28 mouse cellular contexts compared by ENCODE assay signal in genomic region chr8:110276259-110276560, GRCm38 (mm10). TPM values are rescaled to one million over a fixed set of nuclear protein-coding genes. Genes with fewer than 3 reads are reported as not detected.
DNase-seq lines count a peak whose midpoint lies in the region; ATAC-seq and TF ChIP-seq lines count a peak whose summit lies in the region.
"Had no signal": no experiment of that assay in that cellular context is flagged by ENCODE, and none has a peak within 500 bp of the region (broad histone marks: within the 10 kb centered on the region; RNA-seq: fewer than 3 reads in every experiment).

No protein-coding gene starts in this region.

- H3K27ac ChIP-seq in embryonic facial prominence, embryonic 14.5 days (replicated peaks; ENCODE audit: low read depth, low read length) = no peak overlapping the region
- H3K27ac ChIP-seq in embryonic facial prominence, embryonic 10.5 days (replicated peaks) = no peak overlapping the region
- H3K27ac ChIP-seq in lung, embryonic 14.5 days (ENCODE audit: low read depth) = no peak overlapping the region
- H3K27ac ChIP-seq in forebrain, embryonic 14.5 days (ENCODE audit: low read depth, low read length) = peak overlapping the region; percentile 87
- H3K27ac ChIP-seq in neural tube, embryonic 14.5 days (ENCODE audit: low read depth, low read length) = peak overlapping the region; percentile 40
- H3K27ac ChIP-seq: embryonic facial prominence, embryonic 12.5 days; layer of hippocampus, adult 2 months; midbrain, embryonic 12.5 days had no signal

- DNase-seq in embryonic facial prominence, embryonic 14.5 days (ENCODE audit: low spot score) = peak; percentile 44
- DNase-seq in embryonic facial prominence, embryonic 10.5 days (ENCODE audit: low spot score) = no peak
- DNase-seq in lung, embryonic 14.5 days = peak; percentile 60
- no peak for DNase-seq in lung, adult 2 months
- DNase-seq in forebrain, embryonic 14.5 days (ENCODE audit: low spot score) = peak; percentile 64
- DNase-seq in gastrocnemius, postnatal 25 days = no peak
- no peak for DNase-seq in ovary, adult 18-20 months (ENCODE audit: low spot score)
- DNase-seq: adrenal gland, postnatal 10 days; cerebellum, adult 18-20 months; cerebellum, postnatal 14 days; heart, adult 18-20 months; heart, postnatal 14 days; kidney, postnatal 25 days; lung, postnatal 10 days; right cerebral cortex, adult 18-20 months; thymus, adult 2 months; thymus, postnatal 4 days had no signal

- peaks cover 3% of the 10 kb centered on the region; the same call in 1 of the 2 replicates for H3K4me1 ChIP-seq in embryonic facial prominence, embryonic 14.5 days (ENCODE audit: control insufficient read depth, insufficient read depth, low read length)
- peaks cover 27% of the 10 kb centered on the region for H3K4me1 ChIP-seq in embryonic facial prominence, embryonic 10.5 days
- H3K4me1 ChIP-seq in lung, embryonic 14.5 days (ENCODE audit: insufficient read depth) = no peaks in the 10 kb centered on the region
- H3K4me1 ChIP-seq in lung, adult 2 months (ENCODE audit: control insufficient read depth, insufficient read depth, low read length) = no peaks in the 10 kb centered on the region
- H3K4me1 ChIP-seq in forebrain, embryonic 14.5 days (ENCODE audit: control insufficient read depth, insufficient read depth, low read length) = peaks cover 12% of the 10 kb centered on the region
- H3K4me1 ChIP-seq in neural tube, embryonic 14.5 days (ENCODE audit: control insufficient read depth, insufficient read depth, low read length) = peaks cover 6% of the 10 kb centered on the region; the same call in 1 of the 2 replicates
- H3K4me1 ChIP-seq: heart, embryonic 12.5 days had no signal

- ATAC-seq in embryonic facial prominence, embryonic 14.5 days (ENCODE audit: low read depth) = no peak; the same call in 1 of the 2 replicates
- ATAC-seq in lung, embryonic 14.5 days (ENCODE audit: insufficient read depth) = no peak
- ATAC-seq in forebrain, embryonic 14.5 days = no peak; the same call in 1 of the 2 replicates
- ATAC-seq in neural tube, embryonic 14.5 days (ENCODE audit: low read depth) = no peak
- ATAC-seq: intestine, postnatal 0 days had no signal

- no peak overlapping the region for H3K4me3 ChIP-seq in embryonic facial prominence, embryonic 14.5 days (ENCODE audit: low read depth, low read length)
- no peak overlapping the region for H3K4me3 ChIP-seq in embryonic facial prominence, embryonic 10.5 days
- no peak overlapping the region for H3K4me3 ChIP-seq in lung, embryonic 14.5 days (ENCODE audit: low read depth, low read length)
- no peak overlapping the region for H3K4me3 ChIP-seq in lung, adult 2 months (replicated peaks; ENCODE audit: extremely low read depth, low read depth, low read length)
- H3K4me3 ChIP-seq in forebrain, embryonic 14.5 days (ENCODE audit: low read depth, low read length) = no peak overlapping the region
- H3K4me3 ChIP-seq in neural tube, embryonic 14.5 days (ENCODE audit: low read depth, low read length) = no peak overlapping the region
- H3K4me3 ChIP-seq: embryonic facial prominence, embryonic 12.5 days; erythroblast, embryonic 14.5 days; heart, embryonic 12.5 days; midbrain, embryonic 12.5 days had no signal

- no peak overlapping the region for H3K4me2 ChIP-seq in embryonic facial prominence, embryonic 14.5 days (ENCODE audit: low read depth, low read length)
- no peak overlapping the region for H3K4me2 ChIP-seq in lung, embryonic 14.5 days
- H3K4me2 ChIP-seq in forebrain, embryonic 14.5 days (ENCODE audit: low read length) = peak overlapping the region; percentile 33
- no peak overlapping the region for H3K4me2 ChIP-seq in neural tube, embryonic 14.5 days (ENCODE audit: low read depth, low read length)
- H3K4me2 ChIP-seq: embryonic facial prominence, embryonic 12.5 days; heart, embryonic 12.5 days; midbrain, embryonic 12.5 days had no signal

- 82% methylated on average over 1 of the region's 1 CpGs for WGBS in embryonic facial prominence, embryonic 14.5 days
- 97% methylated on average over 1 of the region's 1 CpGs for WGBS in embryonic facial prominence, embryonic 10.5 days
- 78% methylated on average over 1 of the region's 1 CpGs for WGBS in lung, embryonic 14.5 days
- 85% methylated on average over 1 of the region's 1 CpGs for WGBS in lung, adult 2 months
- WGBS in forebrain, embryonic 14.5 days = 56% methylated on average over 1 of the region's 1 CpGs
- 73% methylated on average over 1 of the region's 1 CpGs for WGBS in neural tube, embryonic 14.5 days

- no peak overlapping the region for H3K9ac ChIP-seq in embryonic facial prominence, embryonic 14.5 days (ENCODE audit: low read depth, low read length)
- H3K9ac ChIP-seq in lung, embryonic 14.5 days = no peak overlapping the region
- H3K9ac ChIP-seq in forebrain, embryonic 14.5 days (ENCODE audit: low read length) = no peak overlapping the region
- no peak overlapping the region for H3K9ac ChIP-seq in neural tube, embryonic 14.5 days (replicated peaks; ENCODE audit: low read depth, low read length)
- H3K9ac ChIP-seq: embryonic facial prominence, embryonic 12.5 days; heart, embryonic 12.5 days; midbrain, embryonic 12.5 days had no signal

- H3K36me3 ChIP-seq in embryonic facial prominence, embryonic 14.5 days (ENCODE audit: control insufficient read depth, insufficient read depth, low read length) = no peaks in the 10 kb centered on the region
- H3K36me3 ChIP-seq in embryonic facial prominence, embryonic 10.5 days (replicated peaks) = no peaks in the 10 kb centered on the region
- no peaks in the 10 kb centered on the region for H3K36me3 ChIP-seq in lung, embryonic 14.5 days (ENCODE audit: insufficient read depth)
- H3K36me3 ChIP-seq in forebrain, embryonic 14.5 days (ENCODE audit: control insufficient read depth, insufficient read depth, low read length) = no peaks in the 10 kb centered on the region
- H3K36me3 ChIP-seq in neural tube, embryonic 14.5 days (ENCODE audit: control insufficient read depth, insufficient read depth, low read length) = no peaks in the 10 kb centered on the region
- H3K36me3 ChIP-seq: embryonic facial prominence, embryonic 12.5 days; heart, embryonic 12.5 days; midbrain, embryonic 12.5 days had no signal

- H3K27me3 ChIP-seq in embryonic facial prominence, embryonic 14.5 days (replicated peaks; ENCODE audit: control insufficient read depth, insufficient read depth, low read length) = no peaks in the 10 kb centered on the region
- H3K27me3 ChIP-seq in embryonic facial prominence, embryonic 10.5 days (replicated peaks; ENCODE audit: low read depth, poor library complexity, severe bottlenecking) = no peaks in the 10 kb centered on the region
- H3K27me3 ChIP-seq in lung, embryonic 14.5 days (ENCODE audit: insufficient read depth, low read length) = no peaks in the 10 kb centered on the region
- H3K27me3 ChIP-seq in forebrain, embryonic 14.5 days (replicated peaks; ENCODE audit: control insufficient read depth, insufficient read depth, low read length) = no peaks in the 10 kb centered on the region
- H3K27me3 ChIP-seq in neural tube, embryonic 14.5 days (ENCODE audit: control insufficient read depth, insufficient read depth, low read length) = no peaks in the 10 kb centered on the region
- H3K27me3 ChIP-seq: embryonic facial prominence, embryonic 12.5 days; heart, embryonic 12.5 days; midbrain, embryonic 12.5 days had no signal

- no peak for TF ChIP-seq CTCF in lung, embryonic 14.5 days (IDR thresholded peaks at IDR 0.05; ENCODE audit: low read depth)
- no peak for TF ChIP-seq CTCF in lung, adult 2 months (IDR thresholded peaks at IDR 0.05; ENCODE audit: insufficient read depth, low read length)

- H3K9me3 ChIP-seq in embryonic facial prominence, embryonic 14.5 days (ENCODE audit: control insufficient read depth, low read length) = no peaks in the 10 kb centered on the region
- no peaks in the 10 kb centered on the region for H3K9me3 ChIP-seq in embryonic facial prominence, embryonic 10.5 days
- H3K9me3 ChIP-seq in lung, embryonic 14.5 days (ENCODE audit: low read depth, low read length) = no peaks in the 10 kb centered on the region
- H3K9me3 ChIP-seq in forebrain, embryonic 14.5 days (replicated peaks; ENCODE audit: control insufficient read depth, low read length) = no peaks in the 10 kb centered on the region
- no peaks in the 10 kb centered on the region for H3K9me3 ChIP-seq in neural tube, embryonic 14.5 days (ENCODE audit: control insufficient read depth, low read length)
- H3K9me3 ChIP-seq: embryonic facial prominence, embryonic 12.5 days; heart, embryonic 12.5 days; midbrain, embryonic 12.5 days had no signal

- TF ChIP-seq POLR2A in lung, adult 2 months (IDR thresholded peaks at IDR 0.05; ENCODE audit: borderline replicate concordance, extremely low read depth, low read depth, low read length) = no peak

RNA-seq across cellular contexts. Expression of gene Hydin, which starts 9.4 kb away (rescaled TPM):
- 0.25 and 0.32 TPM in 2 replicates for polyA plus RNA-seq in embryonic facial prominence, embryonic 14.5 days (2014; fragmentation: Nextera tagmentation; extraction: Ambion mirVana)
- polyA plus RNA-seq in embryonic facial prominence, embryonic 10.5 days (2016; fragmentation: Nextera tagmentation; extraction: Ambion mirVana) = 0.04 and 0.14 TPM in 2 replicates
- 0.12 and 0.18 TPM in 2 replicates for polyA plus RNA-seq in lung, embryonic 14.5 days (2014; fragmentation: Nextera tagmentation; extraction: Ambion mirVana)
- 2.2 and 2.6 TPM in 2 replicates for polyA plus RNA-seq in lung, adult 2 months (2012; rRNA removed)
- 0.13 and 0.38 TPM in 2 replicates for polyA plus RNA-seq in forebrain, embryonic 14.5 days (2014; fragmentation: Nextera tagmentation; extraction: Ambion mirVana)
- polyA plus RNA-seq in neural tube, embryonic 14.5 days (2014; fragmentation: Nextera tagmentation; extraction: Ambion mirVana) = 0.22 and 0.37 TPM in 2 replicates
- total RNA-seq in gastrocnemius, postnatal 25 days (2021) = under 1 TPM; 0.05 to 0.10 TPM
- polyA plus RNA-seq: kidney, embryonic 14.5 days; limb, embryonic 11.5 days; liver, adult 2 months; small intestine, adult 2 months had no signal

Comparison
In these comparisons a context has a peak if more than half of its experiments do, and no peak if none do; other contexts are left out.
1. DNase-seq: peak in embryonic facial prominence, embryonic 14.5 days (single experiment), lung, embryonic 14.5 days (single experiment) and forebrain, embryonic 14.5 days (single experiment); none in embryonic facial prominence, embryonic 10.5 days (single experiment), lung, adult 2 months (single experiment), gastrocnemius, postnatal 25 days (single experiment) and ovary, adult 18-20 months (single experiment).
2. H3K27ac ChIP-seq: peak in forebrain, embryonic 14.5 days (single experiment) and neural tube, embryonic 14.5 days (single experiment); none in embryonic facial prominence, embryonic 14.5 days (single experiment), embryonic facial prominence, embryonic 10.5 days (single experiment) and lung, embryonic 14.5 days (single experiment).